Mouse (Mus musculus) intestine, postnatal 0 days (tissue): ENCODE measurements around the gene Gpr88. TPM values are rescaled to one million over a fixed set of nuclear protein-coding genes. Genes with fewer than 3 reads are reported as not detected.

Experiments
- ATAC-seq: fragments of 200-750 bp; cut with Nextera tagmentation; 2 replicates; pipeline ENCODE4 v1.8.0; 2017; ENCODE audit warnings: mild to moderate bottlenecking, moderate TSS enrichment, moderate library complexity
- H3K27ac ChIP-seq: fragments of 300-500 bp; sonication (generic); 2 replicates; pipeline ENCODE4 v1.5.1; 2014; ENCODE audit warnings: mild to moderate bottlenecking, low read depth, low read length, moderate library complexity
- H3K27me3 ChIP-seq: fragments of 300-500 bp; sonication (generic); replicated peaks from 2 replicates; pipeline ENCODE4 v1.6.1; 2014; ENCODE audit warnings: low read length, mixed read lengths; ENCODE audit not compliant: control insufficient read depth, insufficient read depth
- H3K36me3 ChIP-seq: fragments of 300-500 bp; sonication (generic); 2 replicates; pipeline ENCODE4 v1.6.1; 2014; ENCODE audit warnings: mild to moderate bottlenecking, moderate library complexity; ENCODE audit not compliant: control insufficient read depth, insufficient read depth
- H3K4me1 ChIP-seq: fragments of 300-500 bp; sonication (generic); replicated peaks from 2 replicates; pipeline ENCODE4 v1.6.1; 2014; ENCODE audit warnings: antibody characterized with exemption, low read length, mixed read lengths; ENCODE audit not compliant: control insufficient read depth, insufficient read depth
- H3K4me2 ChIP-seq: fragments of 300-500 bp; sonication (generic); replicated peaks from 2 replicates; pipeline ENCODE4 v1.6.1; 2014; ENCODE audit warnings: low read depth, mild to moderate bottlenecking, moderate library complexity
- H3K4me3 ChIP-seq: fragments of 300-500 bp; sonication (generic); 2 replicates; pipeline ENCODE4 v1.5.1; 2014; ENCODE audit warnings: low read depth, low read length
- H3K9ac ChIP-seq: fragments of 300-500 bp; sonication (generic); 2 replicates; pipeline ENCODE4 v1.6.1; 2014; ENCODE audit warnings: mild to moderate bottlenecking, low read depth, low read length
- H3K9me3 ChIP-seq: fragments of 300-500 bp; sonication (generic); 2 replicates; pipeline ENCODE4 v1.6.1; 2016; ENCODE audit warnings: mixed run types; ENCODE audit not compliant: control insufficient read depth
- CTCF ChIP-seq: sonication (generic); IDR thresholded peaks from 2 replicates; pipeline ENCODE4 v1.5.1; 2016; ENCODE audit warnings: low read depth, mild to moderate bottlenecking, control low read depth, antibody characterized with exemption, moderate library complexity
- WGBS: fragments of 180-500 bp; shearing (Covaris S2); extraction: QIAGEN DNeasy Blood & Tissue Kit; methylation state at CpG from one replicate; pipeline ENCODE4 v1.1.7; 2014; 5-methylcytosine and 5-hydroxymethylcytosine counted together
- polyA plus RNA-seq: library from polyadenylated mRNA; unstranded; fragments of >200 nt; fragmentation: Nextera tagmentation; extraction: Ambion mirVana; gene quantifications from 2 replicates; pipeline ENCODE4 v1.2.1, GENCODE M21; 2015

The Gpr88 gene
- polyA plus RNA-seq, 1 experiment from 2014 or later: 1.0 TPM

GRCm38 (mm10) chr3:116290041-116290815 lies 36.9 kb upstream of the Gpr88 start:
- Histone ChIP-seq H3K4me1 (no peaks in the 10 kb centered on the region), H3K9ac (no peak overlapping the region), H3K27me3 (no peaks in the 10 kb centered on the region), H3K27ac (no peak overlapping the region; the same call in 1 of the 2 replicates), H3K4me3 (no peak overlapping the region), H3K36me3 (peaks cover 30% of the 10 kb centered on the region), H3K4me2 (no peak overlapping the region), H3K9me3 (no peaks in the 10 kb centered on the region)
- no peak for ATAC-seq
- TF ChIP-seq CTCF: no peak
- WGBS: 83% methylated on average over 9 of the region's 9 CpGs

GRCm38 (mm10) chr3:116288833-116289232 lies 35.5 kb upstream of the Gpr88 start:
- Histone ChIP-seq H3K4me1 (no peaks in the 10 kb centered on the region), H3K27me3 (no peaks in the 10 kb centered on the region), H3K4me2 (no peak overlapping the region), H3K36me3 (peaks cover 22% of the 10 kb centered on the region), H3K9ac (no peak overlapping the region), H3K9me3 (no peaks in the 10 kb centered on the region), H3K27ac (no peak overlapping the region), H3K4me3 (no peak overlapping the region)
- 74% methylated on average over 6 of the region's 6 CpGs for WGBS
- no peak for ATAC-seq
- TF ChIP-seq CTCF: no peak

DNA sequence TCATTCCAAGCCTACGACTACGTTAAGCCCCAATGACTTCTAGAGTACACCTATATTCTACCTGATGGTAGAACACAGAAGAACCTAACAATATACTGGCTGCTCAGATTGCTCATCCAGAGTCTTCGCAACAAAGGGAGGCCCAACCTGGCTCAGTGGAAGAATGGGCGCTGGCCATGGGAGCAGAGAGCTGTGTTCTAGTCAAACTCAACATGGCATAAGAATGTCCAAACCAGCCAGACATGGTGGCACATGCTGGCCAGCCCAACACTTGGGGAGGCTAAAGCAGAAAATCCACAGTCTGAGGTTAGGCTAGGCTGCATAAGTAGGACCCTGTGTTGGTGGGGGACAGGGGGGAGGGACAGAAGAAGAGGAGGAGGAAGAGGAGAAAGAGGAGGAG lies 31.4 kb upstream of the Gpr88 start:
- no peak for TF ChIP-seq CTCF
- Histone ChIP-seq H3K36me3 (peaks cover 19% of the 10 kb centered on the region), H3K4me3 (no peak overlapping the region), H3K4me2 (no peak overlapping the region), H3K4me1 (no peaks in the 10 kb centered on the region), H3K27me3 (no peaks in the 10 kb centered on the region), H3K9me3 (no peaks in the 10 kb centered on the region), H3K27ac (no peak overlapping the region), H3K9ac (no peak overlapping the region)
- no peak for ATAC-seq
- WGBS: 98% methylated on average over 4 of the region's 4 CpGs

- Histone ChIP-seq H3K9ac (no peak overlapping the region), H3K4me3 (no peak overlapping the region), H3K27ac (no peak overlapping the region), H3K9me3 (no peaks in the 10 kb centered on the region), H3K4me2 (no peak overlapping the region), H3K36me3 (peaks cover 16% of the 10 kb centered on the region), H3K4me1 (no peaks in the 10 kb centered on the region), H3K27me3 (no peaks in the 10 kb centered on the region)
- 62% methylated on average over 2 of the region's 2 CpGs for WGBS
- no peak for ATAC-seq
- no peak for TF ChIP-seq CTCF
Measured at GRCm38 (mm10) chr3:116283996-116284395, 30.7 kb upstream of the Gpr88 start.

DNA sequence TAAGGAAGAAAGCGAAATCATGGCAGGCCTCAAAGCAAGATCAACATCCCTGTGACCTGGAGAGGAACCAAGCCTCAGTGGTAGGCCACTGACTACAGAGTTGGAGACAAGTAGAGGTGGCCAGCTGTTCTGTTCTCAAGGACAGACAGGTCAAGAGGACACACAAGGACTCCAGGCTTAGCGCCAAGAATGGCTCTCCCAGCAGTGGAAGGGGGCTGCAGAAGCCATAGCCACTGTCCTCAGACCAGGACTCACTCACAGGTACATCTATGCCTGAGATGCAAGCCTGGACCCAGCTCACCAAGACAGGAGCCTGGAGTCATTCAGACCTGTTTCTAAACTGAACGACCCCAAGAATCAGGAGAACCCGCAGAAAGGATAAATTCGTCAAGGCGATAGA lies 28.4 kb upstream of the Gpr88 start:
- TF ChIP-seq CTCF: no peak
- Histone ChIP-seq H3K27me3 (no peaks in the 10 kb centered on the region), H3K27ac (no peak overlapping the region), H3K4me2 (no peak overlapping the region), H3K4me1 (no peaks in the 10 kb centered on the region), H3K36me3 (peaks cover 16% of the 10 kb centered on the region), H3K9me3 (no peaks in the 10 kb centered on the region), H3K4me3 (no peak overlapping the region), H3K9ac (no peak overlapping the region)
- WGBS: 91% methylated on average over 6 of the region's 6 CpGs
- ATAC-seq: no peak

- no peak for TF ChIP-seq CTCF
- Histone ChIP-seq H3K36me3 (peaks cover 13% of the 10 kb centered on the region), H3K4me3 (no peak overlapping the region), H3K27ac (no peak overlapping the region), H3K9me3 (no peaks in the 10 kb centered on the region), H3K27me3 (no peaks in the 10 kb centered on the region), H3K4me1 (no peaks in the 10 kb centered on the region), H3K4me2 (no peak overlapping the region), H3K9ac (no peak overlapping the region)
- WGBS: 75% methylated on average over 8 of the region's 8 CpGs
- no peak for ATAC-seq
Measured at GRCm38 (mm10) chr3:116277146-116277545, 23.8 kb upstream of the Gpr88 start.
